Mouse (Mus musculus) forebrain, embryonic 11.5 days (tissue): ENCODE measurements around the gene Dnah5. TPM values are rescaled to one million over a fixed set of nuclear protein-coding genes. Genes with fewer than 3 reads are reported as not detected.
"Not testable (repeated sequence)": the region's sequence is repeated elsewhere in the genome, so short reads cannot be mapped to it uniquely, and the experiment has no call there.

Experiments
- ATAC-seq: fragments of 200-750 bp; cut with Nextera tagmentation; replicated peaks from 2 replicates; pipeline ENCODE4 v1.8.0; 2017; ENCODE audit warnings: moderate TSS enrichment; ENCODE audit not compliant: low FRiP score
- DNase-seq: peaks from one replicate; pipeline ENCODE4 v3.0.0-alpha.2; 2017; ENCODE audit warnings: low spot score
- H3K27ac ChIP-seq: fragments of 300-500 bp; sonication (generic); 2 replicates; pipeline ENCODE4 v1.5.1; 2014; ENCODE audit warnings: low read depth, low read length
- H3K27me3 ChIP-seq: fragments of 300-500 bp; sonication (generic); 2 replicates; pipeline ENCODE4 v1.6.1; 2014; ENCODE audit warnings: mild to moderate bottlenecking, low read length, mixed read lengths; ENCODE audit not compliant: control insufficient read depth, insufficient read depth
- H3K36me3 ChIP-seq: fragments of 300-500 bp; sonication (generic); 2 replicates; pipeline ENCODE4 v1.6.1; 2014; ENCODE audit warnings: mild to moderate bottlenecking, low read length, moderate library complexity, mixed read lengths; ENCODE audit not compliant: control insufficient read depth, insufficient read depth
- H3K4me1 ChIP-seq: fragments of 300-500 bp; sonication (generic); replicated peaks from 2 replicates; pipeline ENCODE4 v1.6.1; 2014; ENCODE audit warnings: low read length, mixed read lengths; ENCODE audit not compliant: control insufficient read depth, insufficient read depth
- H3K4me2 ChIP-seq: fragments of 300-500 bp; sonication (generic); 2 replicates; pipeline ENCODE4 v1.6.1; 2014; ENCODE audit warnings: low read depth, mild to moderate bottlenecking, low read length, moderate library complexity, mixed read lengths; ENCODE audit not compliant: severe bottlenecking
- H3K4me3 ChIP-seq: fragments of 300-500 bp; sonication (generic); 2 replicates; pipeline ENCODE4 v1.5.1; 2014; ENCODE audit warnings: low read depth, low read length
- H3K9ac ChIP-seq: fragments of 300-500 bp; sonication (generic); 2 replicates; pipeline ENCODE4 v1.6.1; 2014; ENCODE audit warnings: low read length
- H3K9me3 ChIP-seq: fragments of 300-500 bp; sonication (generic); 2 replicates; pipeline ENCODE4 v1.6.1; 2016; ENCODE audit warnings: low read length, mixed read lengths; ENCODE audit not compliant: control insufficient read depth
- WGBS: fragments of 180-500 bp; shearing (Covaris S2); extraction: QIAGEN DNeasy Blood & Tissue Kit; methylation state at CpG from one replicate; pipeline ENCODE4 v1.1.7; 2014; 5-methylcytosine and 5-hydroxymethylcytosine counted together
- polyA plus RNA-seq: library from polyadenylated mRNA; unstranded; fragments of >200 nt; fragmentation: Nextera tagmentation; extraction: Ambion mirVana; gene quantifications from 2 replicates; pipeline ENCODE4 v1.2.1, GENCODE M21; 2014

The Dnah5 gene
- polyA plus RNA-seq, 1 experiment from 2014 or later: 0.08 TPM

GRCm38 (mm10) chr15:28461091-28461778 lies 257.7 kb downstream of the Dnah5 start:
- not testable (repeated sequence) for H3K4me3 ChIP-seq, H3K27ac ChIP-seq, H3K36me3 ChIP-seq, H3K9me3 ChIP-seq, H3K27me3 ChIP-seq, ATAC-seq, H3K9ac ChIP-seq, DNase-seq, H3K4me2 ChIP-seq, H3K4me1 ChIP-seq
- 90% methylated on average over 2 of the region's 2 CpGs for WGBS

- ATAC-seq (no peak), DNase-seq (no peak)
- no peak overlapping the region for H3K4me2 ChIP-seq
- 94% methylated on average over 3 of the region's 3 CpGs for WGBS
- no peaks in the 10 kb centered on the region for H3K9me3 ChIP-seq
- H3K9ac ChIP-seq: no peak overlapping the region
- no peak overlapping the region for H3K4me3 ChIP-seq
- no peaks in the 10 kb centered on the region for H3K36me3 ChIP-seq
- H3K27me3 ChIP-seq: no peaks in the 10 kb centered on the region
- no peaks in the 10 kb centered on the region for H3K4me1 ChIP-seq
- no peak overlapping the region for H3K27ac ChIP-seq
Observed at GRCm38 (mm10) chr15:28466591-28467247, 263.2 kb downstream of the Dnah5 start.

- no peak overlapping the region for H3K4me2 ChIP-seq
- no peaks in the 10 kb centered on the region for H3K27me3 ChIP-seq
- DNase-seq (no peak), ATAC-seq (no peak)
- H3K9ac ChIP-seq: no peak overlapping the region
- no peaks in the 10 kb centered on the region for H3K36me3 ChIP-seq
- 76% methylated on average over 6 of the region's 6 CpGs for WGBS
- H3K27ac ChIP-seq: no peak overlapping the region
- no peak overlapping the region for H3K4me3 ChIP-seq
- no peaks in the 10 kb centered on the region for H3K9me3 ChIP-seq
- H3K4me1 ChIP-seq: no peaks in the 10 kb centered on the region
Observed at GRCm38 (mm10) chr15:28473749-28474390, 270.3 kb downstream of the Dnah5 start.

- DNase-seq (no peak), ATAC-seq (no peak)
- H3K4me3 ChIP-seq: no peak overlapping the region
- H3K27ac ChIP-seq: no peak overlapping the region
- no peaks in the 10 kb centered on the region for H3K9me3 ChIP-seq
- H3K4me1 ChIP-seq: no peaks in the 10 kb centered on the region
- no peaks in the 10 kb centered on the region for H3K36me3 ChIP-seq
- H3K4me2 ChIP-seq: no peak overlapping the region
- no peak overlapping the region for H3K9ac ChIP-seq
- H3K27me3 ChIP-seq: no peaks in the 10 kb centered on the region
- 65% methylated on average over 4 of the region's 4 CpGs for WGBS
Observed at GRCm38 (mm10) chr15:28502820-28503219, 299.3 kb downstream of the Dnah5 start.

- Histone ChIP-seq H3K27me3 (no peaks in the 10 kb centered on the region), H3K36me3 (no peaks in the 10 kb centered on the region), H3K4me3 (no peak overlapping the region), H3K4me1 (no peaks in the 10 kb centered on the region), H3K4me2 (no peak overlapping the region), H3K27ac (no peak overlapping the region), H3K9ac (no peak overlapping the region), H3K9me3 (no peaks in the 10 kb centered on the region)
- ATAC-seq: no peak
- WGBS: 81% methylated on average over 4 of the region's 4 CpGs
- no peak for DNase-seq
Observed at GRCm38 (mm10) chr15:28515176-28515575, 311.6 kb downstream of the Dnah5 start.

Other genes starting within 250 kb of the Dnah5 start
- 41.8 and 42.5 TPM in 2 replicates for gene Trio, start 177.9 kb upstream of the Dnah5 start, polyA plus RNA-seq